Mouse (Mus musculus): Measurements from ENCODE around the gene Lrrc4c. TPM values are rescaled to one million over a fixed set of nuclear protein-coding genes. Genes with fewer than 3 reads are reported as not detected.

Lrrc4c gene
- total RNA-seq, 1 experiment = 0.09 TPM

DNA sequence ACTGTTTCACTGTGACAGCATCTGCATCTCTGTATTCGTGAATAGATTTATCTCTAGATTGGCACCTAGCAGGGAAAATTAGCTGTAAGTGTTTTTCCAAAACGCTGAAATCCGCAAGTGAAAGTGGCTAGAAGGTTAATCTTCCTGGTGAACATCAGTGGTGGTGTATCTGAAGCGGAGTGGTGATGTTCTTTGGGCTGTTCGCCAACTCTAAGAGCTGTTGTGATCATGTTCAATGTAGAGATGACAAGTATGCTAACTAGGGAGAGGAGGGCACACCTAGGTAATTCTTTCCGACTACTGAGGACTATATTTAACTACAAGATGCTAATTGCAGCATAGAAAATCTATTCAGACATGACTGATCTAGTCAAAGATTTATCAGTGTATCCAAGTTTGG is 1.7 kb downstream of the Lrrc4c start:
- peaks cover 0 to 5% of the 10 kb centered on the region in 2 experiments; a peak in 1 of 4 replicates for H3K4me1 ChIP-seq (ENCODE audit: control insufficient read depth in 2 of 2, insufficient read depth in 2 of 2, low read length in 2 of 2, poor library complexity in 1 of 2)
- no peak overlapping the region for H3K4me3 ChIP-seq (ENCODE audit: insufficient read depth in 1 of 2, low read depth in 1 of 2, low read length in 2 of 2, poor library complexity in 1 of 2, severe bottlenecking in 1 of 2)
- no peaks in the 10 kb centered on the region for H3K9me3 ChIP-seq (ENCODE audit: control insufficient read depth, insufficient read depth, low read depth, low read length)
- in situ Hi-C loops (cut with MboI; ENCODE audit: low sequenced_read_pairs in 2 of 2, unreplicated experiment in 2 of 2) = no loop called here
- TF ChIP-seq HCFC1 (IDR thresholded peaks at IDR 0.05; ENCODE audit: borderline replicate concordance, insufficient read depth, low read length) = no peak
- TF ChIP-seq ZC3H11A (IDR thresholded peaks at IDR 0.05; ENCODE audit: borderline replicate concordance, low read depth, low read length) = no peak
- TF ChIP-seq CHD2 (IDR thresholded peaks at IDR 0.05; ENCODE audit: low read depth, low read length) = no peak
- no peak overlapping the region for H3K27ac ChIP-seq (ENCODE audit: insufficient read depth, low read depth, low read length, poor library complexity, severe bottlenecking)
- no peak for DNase-seq (ENCODE audit: low read depth, low spot score)
- H3K36me3 ChIP-seq (ENCODE audit: control insufficient read depth, insufficient read depth, low read length, poor library complexity, severe bottlenecking) = no peaks in the 10 kb centered on the region
- no peak overlapping the region for H3K9ac ChIP-seq (ENCODE audit: insufficient read depth, low read depth, low read length, poor library complexity, severe bottlenecking)

- no peak overlapping the region for H3K27ac ChIP-seq (ENCODE audit: insufficient read depth, low read depth, low read length, poor library complexity, severe bottlenecking)
- in situ Hi-C loops (cut with MboI; ENCODE audit: low sequenced_read_pairs in 2 of 2, unreplicated experiment in 2 of 2) = no loop called here
Measured at GRCm38 (mm10) chr2:96334652-96335051, 16.7 kb downstream of the Lrrc4c start.

GRCm38 (mm10) chr2:96337354-96337753 is 19.4 kb downstream of the Lrrc4c start:
- Histone ChIP-seq H3K9me3 (ENCODE audit: control insufficient read depth, insufficient read depth, low read depth, low read length) (no peaks in the 10 kb centered on the region), H3K4me3 (ENCODE audit: insufficient read depth in 1 of 2, low read depth in 1 of 2, low read length in 2 of 2, poor library complexity in 1 of 2, severe bottlenecking in 1 of 2) (no peak overlapping the region), H3K36me3 (ENCODE audit: control insufficient read depth, insufficient read depth, low read length, poor library complexity, severe bottlenecking) (no peaks in the 10 kb centered on the region), H3K27ac (ENCODE audit: insufficient read depth, low read depth, low read length, poor library complexity, severe bottlenecking) (no peak overlapping the region), H3K9ac (ENCODE audit: insufficient read depth, low read depth, low read length, poor library complexity, severe bottlenecking) (no peak overlapping the region), H3K4me1 (ENCODE audit: control insufficient read depth in 2 of 2, insufficient read depth in 2 of 2, low read length in 2 of 2, poor library complexity in 1 of 2) (no peaks in the 10 kb centered on the region)
- DNase-seq (ENCODE audit: low read depth, low spot score) = no peak
- TF ChIP-seq ZC3H11A (IDR thresholded peaks at IDR 0.05; ENCODE audit: borderline replicate concordance, low read depth, low read length) (no peak), MAFK (IDR thresholded peaks at IDR 0.05; ENCODE audit: insufficient read depth, low read depth, low read length) (no peak), HCFC1 (IDR thresholded peaks at IDR 0.05; ENCODE audit: borderline replicate concordance, insufficient read depth, low read length) (no peak), ZNF384 (IDR thresholded peaks at IDR 0.05; ENCODE audit: low read depth, low read length) (no peak), CHD2 (IDR thresholded peaks at IDR 0.05; ENCODE audit: low read depth, low read length) (no peak)
- in situ Hi-C loops (cut with MboI; ENCODE audit: low sequenced_read_pairs in 2 of 2, unreplicated experiment in 2 of 2) = no loop called here

More at GRCm38 (mm10) chr2:96334652-96335051, 16.7 kb downstream of the Lrrc4c start:
- no peak overlapping the region for H3K4me3 ChIP-seq (ENCODE audit: insufficient read depth in 1 of 2, low read depth in 1 of 2, low read length in 2 of 2, poor library complexity in 1 of 2, severe bottlenecking in 1 of 2)
- no peak overlapping the region for H3K9ac ChIP-seq (ENCODE audit: insufficient read depth, low read depth, low read length, poor library complexity, severe bottlenecking)
- TF ChIP-seq ZC3H11A (IDR thresholded peaks at IDR 0.05; ENCODE audit: borderline replicate concordance, low read depth, low read length) = no peak
- TF ChIP-seq ZNF384 (IDR thresholded peaks at IDR 0.05; ENCODE audit: low read depth, low read length) = no peak
- TF ChIP-seq MAFK (IDR thresholded peaks at IDR 0.05; ENCODE audit: insufficient read depth, low read depth, low read length) = no peak
- no peak for TF ChIP-seq CHD2 (IDR thresholded peaks at IDR 0.05; ENCODE audit: low read depth, low read length)
- no peak for TF ChIP-seq HCFC1 (IDR thresholded peaks at IDR 0.05; ENCODE audit: borderline replicate concordance, insufficient read depth, low read length)
- no peaks in the 10 kb centered on the region for H3K9me3 ChIP-seq (ENCODE audit: control insufficient read depth, insufficient read depth, low read depth, low read length)
- DNase-seq (ENCODE audit: low read depth, low spot score) = no peak
- H3K36me3 ChIP-seq (ENCODE audit: control insufficient read depth, insufficient read depth, low read length, poor library complexity, severe bottlenecking) = no peaks in the 10 kb centered on the region
- no peaks in the 10 kb centered on the region for H3K4me1 ChIP-seq (ENCODE audit: control insufficient read depth in 2 of 2, insufficient read depth in 2 of 2, low read length in 2 of 2, poor library complexity in 1 of 2)

GRCm38 (mm10) chr2:96401186-96401811 is 83.3 kb downstream of the Lrrc4c start:
- no peaks in the 10 kb centered on the region for H3K9me3 ChIP-seq (ENCODE audit: control insufficient read depth, insufficient read depth, low read depth, low read length)
- no peak overlapping the region for H3K27ac ChIP-seq (ENCODE audit: insufficient read depth, low read depth, low read length, poor library complexity, severe bottlenecking)
- no peak overlapping the region for H3K4me3 ChIP-seq (ENCODE audit: insufficient read depth in 1 of 2, low read depth in 1 of 2, low read length in 2 of 2, poor library complexity in 1 of 2, severe bottlenecking in 1 of 2)
- TF ChIP-seq HCFC1 (IDR thresholded peaks at IDR 0.05; ENCODE audit: borderline replicate concordance, insufficient read depth, low read length) (no peak), CHD2 (IDR thresholded peaks at IDR 0.05; ENCODE audit: low read depth, low read length) (no peak), ZC3H11A (IDR thresholded peaks at IDR 0.05; ENCODE audit: borderline replicate concordance, low read depth, low read length) (no peak), MAFK (IDR thresholded peaks at IDR 0.05; ENCODE audit: insufficient read depth, low read depth, low read length) (no peak), ZNF384 (IDR thresholded peaks at IDR 0.05; ENCODE audit: low read depth, low read length) (no peak)
- DNase-seq (ENCODE audit: low read depth, low spot score) = no peak
- H3K9ac ChIP-seq (ENCODE audit: insufficient read depth, low read depth, low read length, poor library complexity, severe bottlenecking) = no peak overlapping the region
- no peaks in the 10 kb centered on the region for H3K36me3 ChIP-seq (ENCODE audit: control insufficient read depth, insufficient read depth, low read length, poor library complexity, severe bottlenecking)
- in situ Hi-C loops (cut with MboI; ENCODE audit: low sequenced_read_pairs in 2 of 2, unreplicated experiment in 2 of 2) = no loop called here
- no peaks in the 10 kb centered on the region for H3K4me1 ChIP-seq (ENCODE audit: control insufficient read depth in 2 of 2, insufficient read depth in 2 of 2, low read length in 2 of 2, poor library complexity in 1 of 2)

All from ES-E14 (cell line).